Mouse (Mus musculus) kidney, adult 2 months (tissue): ENCODE results near the gene Mapre1.

Source experiments
- CTCF ChIP-seq: fragments of 200-500 bp; conservative IDR thresholded peaks from 2 replicates; pipeline ENCODE4 v1.5.1; 2011; ENCODE audit warnings: low read depth, mild to moderate bottlenecking, control low read depth, low read length, moderate library complexity, mixed read lengths; ENCODE audit not compliant: insufficient read depth, insufficient read length
- POLR2A ChIP-seq: fragments of 200-500 bp; IDR thresholded peaks from one replicate; pipeline ENCODE4 v1.6.1; 2011; ENCODE audit warnings: low read depth, low read length, control low read depth

- TF ChIP-seq POLR2A (no peak), CTCF (no peak)
Measured at GRCm38 (mm10) chr2:153822005-153822543, 81.0 kb downstream of the Mapre1 start.
